Mouse (Mus musculus): ENCODE data around the gene Cd247.

Cd247 gene

GRCm38 (mm10) chr1:165921026-165921425 lies 132.5 kb downstream of the Cd247 start:
- DNase-seq: no peak

DNA sequence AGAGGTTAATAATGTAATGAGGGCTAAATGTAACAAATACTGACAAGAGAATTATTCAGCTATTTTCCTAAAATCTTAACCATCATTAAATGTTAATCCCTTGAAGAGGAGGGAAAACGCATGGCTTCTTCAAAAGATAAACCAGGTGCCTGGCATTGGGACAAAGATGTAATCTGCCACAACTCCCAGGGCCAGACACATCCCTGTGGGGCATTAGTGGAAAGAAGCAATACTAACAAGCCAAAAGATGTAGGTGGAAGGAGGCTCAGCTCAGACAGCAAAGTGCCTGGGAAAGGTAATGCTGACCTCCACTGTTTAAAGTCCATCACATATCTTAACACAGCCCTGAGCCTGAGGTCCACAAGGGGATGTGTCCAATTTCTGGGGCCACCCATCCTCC lies 134.0 kb downstream of the Cd247 start:
- no peak for DNase-seq

DNA sequence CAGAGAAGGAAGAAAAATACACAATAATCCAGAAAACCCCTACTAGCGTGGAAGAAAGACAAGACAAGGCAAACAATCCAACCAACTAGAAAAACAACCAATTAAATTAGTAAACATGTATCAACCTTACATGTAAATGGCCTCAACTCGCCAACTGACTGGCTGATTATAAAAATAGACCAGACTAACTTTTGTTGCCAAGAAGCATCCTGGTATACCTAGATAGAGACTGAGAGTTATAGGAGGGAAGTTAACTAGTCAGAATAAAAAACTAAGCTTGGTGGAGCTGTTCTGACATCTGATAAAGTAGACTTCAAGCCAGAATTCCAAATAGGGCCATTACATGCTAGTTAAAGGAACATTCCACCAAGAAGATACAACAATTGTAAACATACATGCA lies 136.7 kb downstream of the Cd247 start:
- DNase-seq: no peak
